In genomic region chr3:37824681-37825080, GRCm38 (mm10) we compare ENCODE assay signal across 30 mouse cellular contexts.
"Had no signal": no experiment of that assay in that cellular context is flagged by ENCODE, and none has a peak within 500 bp of the region (broad histone marks: within the 10 kb centered on the region; RNA-seq: fewer than 3 reads in every experiment).

No protein-coding gene starts in this region.

- H3K4me3 ChIP-seq: limb, embryonic 10.5 days; limb, embryonic 12.5 days; limb, embryonic 13.5 days; limb, embryonic 15.5 days; liver, embryonic 12.5 days; liver, embryonic 13.5 days; liver, embryonic 15.5 days; lung, embryonic 15.5 days; megakaryocyte, embryonic 14.5 days; midbrain, embryonic 10.5 days; midbrain, embryonic 12.5 days; midbrain, embryonic 15.5 days; myocyte; neural tube, embryonic 12.5 days had no signal

- DNase-seq: left cerebral cortex, postnatal 4 days; liver; liver, embryonic 13.5 days; liver, postnatal 0 days; lung, adult 18-20 months; lung, adult 2 months; lung, embryonic 14.5 days; lung, postnatal 10 days; lung, postnatal 14 days; lung, postnatal 36 days; lung, postnatal 4 days; midbrain, embryonic 14.5 days had no signal

- H3K36me3 ChIP-seq: limb, embryonic 10.5 days; limb, embryonic 12.5 days; limb, embryonic 13.5 days; limb, embryonic 15.5 days; liver, embryonic 12.5 days; liver, embryonic 13.5 days; liver, embryonic 15.5 days; lung, embryonic 15.5 days; midbrain, embryonic 10.5 days; midbrain, embryonic 12.5 days; midbrain, embryonic 15.5 days; neural tube, embryonic 12.5 days had no signal

- ATAC-seq: liver, embryonic 12.5 days; liver, postnatal 0 days; lung, postnatal 0 days; midbrain, embryonic 15.5 days; midbrain, embryonic 16.5 days had no signal

- H3K9ac ChIP-seq: limb, embryonic 12.5 days; limb, embryonic 13.5 days; limb, embryonic 15.5 days; liver, embryonic 12.5 days; liver, embryonic 13.5 days; liver, embryonic 14.5 days; liver, embryonic 15.5 days; liver, postnatal 0 days; lung, embryonic 14.5 days; lung, embryonic 15.5 days; midbrain, embryonic 12.5 days; midbrain, embryonic 15.5 days; neural tube, embryonic 12.5 days had no signal

- H3K27me3 ChIP-seq: limb, embryonic 12.5 days; limb, embryonic 13.5 days; limb, embryonic 15.5 days; liver, embryonic 12.5 days; liver, embryonic 13.5 days; liver, embryonic 15.5 days; lung, embryonic 15.5 days; midbrain, embryonic 12.5 days; midbrain, embryonic 15.5 days; neural tube, embryonic 12.5 days had no signal

- H3K4me2 ChIP-seq: limb, embryonic 12.5 days; limb, embryonic 13.5 days; limb, embryonic 15.5 days; liver, embryonic 11.5 days; liver, embryonic 12.5 days; liver, embryonic 13.5 days; liver, embryonic 15.5 days; lung, embryonic 14.5 days; lung, embryonic 15.5 days; midbrain, embryonic 12.5 days; midbrain, embryonic 15.5 days; neural tube, embryonic 12.5 days had no signal

- H3K4me1 ChIP-seq: limb, embryonic 12.5 days; limb, embryonic 13.5 days; limb, embryonic 15.5 days; liver, embryonic 12.5 days; liver, embryonic 13.5 days; liver, embryonic 15.5 days; lung, embryonic 15.5 days; midbrain, embryonic 12.5 days; midbrain, embryonic 15.5 days; neural tube, embryonic 12.5 days had no signal

- H3K27ac ChIP-seq: limb, embryonic 10.5 days; limb, embryonic 12.5 days; limb, embryonic 13.5 days; limb, embryonic 15.5 days; liver, embryonic 12.5 days; liver, embryonic 13.5 days; liver, embryonic 14.5 days; liver, embryonic 15.5 days; lung, embryonic 15.5 days; macrophage; midbrain, embryonic 10.5 days; midbrain, embryonic 12.5 days; midbrain, embryonic 15.5 days; neural tube, embryonic 12.5 days had no signal

- H3K9me3 ChIP-seq: limb, embryonic 10.5 days; limb, embryonic 12.5 days; limb, embryonic 13.5 days; limb, embryonic 15.5 days; liver, embryonic 12.5 days; liver, embryonic 13.5 days; liver, embryonic 15.5 days; lung, embryonic 15.5 days; megakaryocyte, embryonic 14.5 days; midbrain, embryonic 10.5 days; midbrain, embryonic 12.5 days; midbrain, embryonic 15.5 days; neural tube, embryonic 12.5 days had no signal
